Mouse (Mus musculus): Measurements from ENCODE around the gene Btbd2.

The Btbd2 gene

DNA sequence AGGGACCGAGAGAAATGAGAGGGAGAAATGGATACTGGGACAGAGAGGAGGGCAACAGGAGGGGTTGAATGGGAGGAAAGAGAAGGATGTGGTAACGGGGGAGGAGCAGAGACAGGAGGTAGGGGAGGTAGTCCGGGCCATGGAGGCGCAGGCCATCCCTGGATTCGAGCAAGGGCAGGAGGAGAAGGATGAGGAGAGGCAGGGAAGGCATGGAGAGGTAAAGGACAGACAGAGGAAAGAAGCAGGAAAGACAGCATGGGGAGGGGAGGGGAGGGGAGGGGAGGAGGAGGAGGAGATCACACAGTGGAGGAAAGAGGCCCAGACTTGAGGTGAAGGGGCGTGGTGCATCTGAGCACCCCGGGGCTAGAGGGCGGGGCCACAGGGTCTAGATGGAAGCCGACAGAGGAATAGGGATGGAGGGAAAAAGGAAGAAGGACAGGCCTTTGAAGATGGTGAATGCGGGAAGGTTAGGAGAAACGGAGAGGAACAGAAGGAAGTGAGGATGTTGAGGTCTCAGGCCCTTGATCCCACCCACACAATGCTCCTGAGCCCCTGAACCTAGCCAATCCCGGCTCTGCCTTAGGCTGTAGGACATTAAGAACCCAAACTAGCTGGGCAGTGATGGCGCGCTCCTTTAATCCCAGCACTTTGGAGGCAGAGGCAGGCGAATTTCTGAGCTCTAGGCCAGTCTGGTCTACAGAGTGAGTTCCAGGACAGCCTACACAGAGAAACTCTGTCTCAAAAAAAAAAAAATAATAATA lies at the start of gene Btbd2:
Btbd2 (minus strand) TSS at position 209 of the 761 bp plus-strand sequence.
- peak in 1 of 2 experiments; percentile 70 for DNase-seq

DNA sequence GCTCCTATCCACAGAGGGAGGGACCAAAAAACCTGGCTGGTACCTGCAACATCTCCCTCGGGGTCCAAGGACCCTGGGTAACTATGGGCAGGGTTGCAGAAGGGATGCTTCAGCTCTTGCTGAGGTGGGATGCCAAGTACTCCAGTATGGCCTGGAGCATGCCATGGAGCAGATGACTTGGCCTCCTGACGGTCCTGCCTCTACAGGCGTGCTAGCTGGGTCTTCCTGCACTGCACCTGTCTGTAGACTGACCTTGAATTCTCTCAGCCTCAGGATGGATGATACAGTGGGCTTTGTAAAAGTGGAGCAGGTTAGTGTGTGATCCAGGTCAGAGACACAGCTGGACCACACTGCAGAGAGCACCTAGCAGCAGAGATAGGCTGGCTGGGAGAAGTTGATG lies 48.6 kb upstream of the Btbd2 start:
- DNase-seq, result no peak

DNA sequence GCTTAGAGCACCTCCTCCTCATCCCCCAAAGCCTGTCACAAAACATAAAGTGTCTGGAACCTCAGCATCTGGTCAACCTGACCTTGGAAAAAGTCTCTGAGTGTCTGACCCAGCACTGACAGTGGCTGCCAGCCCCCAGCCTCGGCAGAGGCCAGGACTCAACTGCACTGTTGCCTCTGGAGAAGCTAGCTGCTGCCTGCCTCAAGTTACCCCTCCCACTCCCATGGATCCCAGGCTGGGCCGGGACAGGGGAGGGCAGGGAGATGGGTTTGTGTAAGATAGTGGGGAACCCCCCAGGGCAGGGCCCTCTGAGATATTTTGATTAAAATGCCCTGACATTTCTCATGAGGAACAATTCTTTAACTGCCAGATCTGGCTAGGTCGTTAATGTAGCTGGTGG lies 48.2 kb upstream of the Btbd2 start:
- no peak for DNase-seq

DNA sequence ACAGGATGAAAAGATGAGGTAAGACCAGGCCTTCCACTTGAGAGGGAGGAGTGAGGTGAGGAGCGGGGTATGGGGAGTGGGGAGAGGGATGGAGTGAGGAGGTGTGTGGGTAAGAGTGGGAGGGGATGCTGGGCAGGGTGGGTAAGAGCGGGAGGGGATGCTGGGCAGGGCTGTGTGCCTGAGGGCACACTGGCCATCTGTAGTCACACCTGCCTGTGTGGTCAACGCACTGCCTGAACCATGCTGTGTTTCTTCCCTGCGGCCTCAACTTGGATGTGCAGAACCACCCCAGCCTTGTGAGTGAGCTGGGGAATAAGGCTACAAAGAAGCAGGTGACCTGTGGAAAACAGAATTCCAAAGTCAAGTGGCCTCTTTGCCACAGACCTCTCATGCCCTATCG lies 47.5 kb upstream of the Btbd2 start:
- no peak for DNase-seq

DNA sequence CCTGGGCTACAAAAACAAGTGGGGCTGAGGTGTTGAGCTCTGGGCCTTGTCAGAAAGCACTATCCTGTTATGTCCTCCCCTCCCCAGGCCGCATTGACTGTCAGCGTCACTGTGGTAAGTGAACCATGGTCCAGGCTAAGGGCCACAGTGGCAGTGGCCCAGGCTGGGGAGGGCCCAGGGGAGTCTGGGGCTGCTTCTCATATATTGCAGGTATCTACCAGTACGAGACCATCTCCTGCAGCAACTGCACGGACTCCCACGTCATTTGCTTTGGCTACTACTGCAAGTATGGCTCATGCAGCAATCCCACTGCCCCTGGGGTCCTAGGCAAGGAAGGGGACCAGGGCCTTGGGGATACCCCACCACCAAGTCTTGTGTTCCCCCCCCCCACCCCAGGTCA lies 46.8 kb upstream of the Btbd2 start:
- no peak for DNase-seq

DNA sequence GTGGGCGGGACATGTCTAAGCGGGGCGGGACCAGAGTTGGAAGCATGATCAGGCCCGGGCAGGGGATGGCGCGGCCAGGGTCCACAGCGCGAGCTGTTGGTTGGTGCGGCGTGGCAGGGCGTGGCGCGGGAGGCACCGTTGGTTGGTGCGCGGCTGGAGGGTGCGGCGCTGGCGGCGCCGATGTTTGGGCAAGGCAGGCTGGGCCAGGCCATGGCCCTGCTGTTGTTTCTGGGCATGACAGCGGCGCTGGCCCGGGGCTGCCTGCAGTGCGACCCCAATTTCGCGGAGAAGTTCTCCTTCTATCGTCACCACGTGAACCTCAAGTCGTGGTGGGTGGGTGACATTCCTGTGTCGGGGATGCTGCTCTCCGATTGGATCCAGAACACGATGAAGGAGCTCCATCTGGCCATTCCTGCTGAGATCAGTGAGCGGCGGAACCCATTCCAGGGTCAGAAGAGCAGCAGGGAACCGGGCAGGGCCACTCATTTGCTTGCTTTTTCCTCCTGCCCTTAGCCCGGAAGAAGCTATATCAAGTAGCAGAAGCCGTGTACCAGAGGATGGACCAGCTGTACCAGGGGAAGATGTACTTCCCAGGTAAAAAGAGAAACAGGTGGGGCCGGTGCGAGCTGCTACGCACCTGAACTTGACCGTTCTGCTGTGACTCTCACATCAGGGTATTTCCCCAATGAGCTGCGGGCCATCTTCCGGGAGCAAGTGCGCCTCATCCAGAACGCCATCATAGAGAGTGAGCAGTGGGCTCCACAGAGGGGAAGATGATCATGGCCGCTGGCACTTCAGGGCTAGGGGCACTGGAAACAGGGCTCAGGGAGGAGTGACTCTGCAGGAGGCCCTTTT lies 45.9 kb upstream of the Btbd2 start:
- DNase-seq, result peak; percentile 97 to 98

DNA sequence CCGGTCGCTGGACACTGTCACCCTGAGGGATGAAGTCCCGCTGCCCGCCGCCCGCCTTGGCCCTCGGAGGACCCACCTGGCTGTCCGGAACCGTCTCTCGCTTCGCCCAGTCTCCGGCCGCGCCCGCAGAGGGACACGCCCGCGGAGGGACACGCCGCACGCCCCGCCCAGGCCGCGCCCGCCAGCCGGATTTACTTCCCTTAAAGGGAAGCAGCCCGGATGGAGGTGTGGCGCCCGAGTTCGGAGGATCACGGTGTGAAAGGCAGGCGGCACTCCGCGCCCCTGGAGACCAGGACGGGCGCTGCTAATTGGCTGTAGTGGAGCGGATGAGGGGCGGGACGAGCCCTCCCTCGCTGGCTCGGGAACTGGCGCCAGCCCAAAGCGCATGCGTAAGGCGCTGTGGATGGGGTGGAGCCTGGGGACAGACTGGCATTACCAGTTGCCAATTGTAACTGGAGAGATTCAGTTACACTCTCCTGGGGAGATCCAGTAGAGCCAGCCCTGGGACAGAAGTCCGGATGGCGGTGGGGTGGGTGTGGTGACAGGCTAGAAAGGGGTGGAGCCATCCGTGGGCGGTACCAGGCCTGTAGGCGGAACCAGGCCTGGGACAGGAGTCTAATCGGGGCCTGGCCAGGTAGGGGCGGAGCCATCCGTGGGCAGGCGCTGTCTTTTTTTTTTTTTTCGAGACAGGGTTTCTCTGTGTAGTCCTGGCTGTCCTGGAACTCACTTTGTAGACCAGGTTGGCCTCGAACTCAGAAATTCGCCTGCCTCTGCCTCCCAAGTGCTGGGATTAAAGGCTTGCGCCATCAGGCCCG lies 45.1 kb upstream of the Btbd2 start, which contains the start of the genes Mob3a and Izumo4:
Mob3a (minus strand) TSS at position 257 of the 815 bp plus-strand sequence.
Izumo4 (plus strand) TSS at position 464 of the 815 bp plus-strand sequence.
- peak; percentile 98 to 100 for DNase-seq

DNA sequence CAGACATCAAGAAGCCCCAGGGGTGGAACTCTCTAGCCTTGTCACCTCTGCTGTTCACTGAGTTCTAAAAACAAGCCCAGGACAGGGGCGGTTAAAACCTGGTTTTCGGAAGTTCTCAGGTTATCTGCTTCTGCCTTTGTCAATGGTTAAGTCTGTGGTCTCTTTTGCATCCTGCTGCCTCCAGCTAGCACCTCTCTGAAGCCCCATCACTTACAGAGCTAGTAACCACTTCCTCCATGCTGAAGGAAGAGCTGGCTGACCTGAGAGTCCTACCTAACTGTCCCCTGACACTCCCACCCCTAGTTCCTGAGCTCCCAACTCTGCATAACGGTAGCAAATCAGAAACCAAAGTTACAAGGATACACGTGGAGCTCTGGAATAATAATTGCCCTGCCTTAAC lies 43.9 kb upstream of the Btbd2 start:
- DNase-seq, result no peak

DNA sequence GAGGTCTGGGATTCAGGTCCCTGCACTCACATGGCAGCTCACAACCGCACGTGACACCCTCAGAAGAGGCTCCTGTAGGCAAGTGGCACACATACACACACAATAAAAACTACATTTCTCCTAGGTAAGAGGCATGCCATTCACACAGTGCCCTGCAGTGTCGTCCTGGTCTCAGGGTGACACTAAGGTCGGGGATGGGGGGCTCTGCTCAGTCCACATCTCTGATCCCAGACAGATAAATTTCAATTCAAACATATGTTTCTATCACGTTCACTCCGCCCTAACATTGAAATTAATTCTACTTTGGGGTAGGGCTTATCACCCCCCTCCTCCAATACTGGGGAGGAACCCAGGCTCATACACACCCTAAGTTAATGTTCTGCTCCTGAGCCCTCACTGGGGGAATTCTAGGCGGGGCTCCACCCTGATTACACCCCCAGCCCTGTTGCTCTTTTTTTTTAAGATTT lies 43.2 kb upstream of the Btbd2 start:
- no peak for DNase-seq

DNA sequence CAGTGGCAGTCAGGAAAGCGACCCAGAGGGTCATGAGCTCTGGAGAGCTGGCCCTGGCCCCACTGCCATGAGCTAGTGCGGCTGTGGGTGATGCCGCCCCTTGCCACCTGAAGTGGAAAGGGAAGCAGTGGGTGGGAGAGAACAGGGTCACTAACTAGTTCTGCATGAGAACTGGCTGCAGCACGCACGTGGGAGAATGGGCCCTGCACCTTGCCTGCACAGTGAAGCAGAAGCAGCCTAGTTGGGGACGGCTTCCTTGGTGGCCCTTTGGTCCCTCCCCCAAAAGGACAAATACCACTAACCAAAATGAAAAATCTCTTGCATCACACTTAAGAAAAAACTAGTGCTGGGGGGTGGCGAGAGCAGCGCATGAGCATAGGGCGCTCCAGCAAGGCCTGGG lies 41.7 kb upstream of the Btbd2 start:
- no peak for DNase-seq

DNA sequence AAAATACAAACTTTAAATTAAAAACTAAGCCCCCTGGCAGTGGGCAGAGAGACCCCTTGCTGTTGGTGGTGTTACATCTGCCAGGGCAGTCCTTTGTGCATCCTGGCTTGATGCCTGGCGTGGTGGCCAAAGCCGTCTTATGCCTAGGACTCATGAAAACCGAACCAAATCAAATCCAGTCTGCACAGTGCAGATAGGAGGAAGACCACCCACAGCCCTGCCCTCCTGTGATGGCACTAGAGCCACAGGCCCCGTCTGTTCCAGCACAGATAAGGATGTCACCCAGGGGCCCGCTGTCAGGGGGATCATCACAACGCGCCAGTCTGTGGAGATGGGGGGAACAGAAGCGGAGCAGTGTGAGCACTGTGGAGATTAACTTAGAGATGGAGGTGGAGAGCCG lies 40.9 kb upstream of the Btbd2 start:
- DNase-seq, result no peak

DNA sequence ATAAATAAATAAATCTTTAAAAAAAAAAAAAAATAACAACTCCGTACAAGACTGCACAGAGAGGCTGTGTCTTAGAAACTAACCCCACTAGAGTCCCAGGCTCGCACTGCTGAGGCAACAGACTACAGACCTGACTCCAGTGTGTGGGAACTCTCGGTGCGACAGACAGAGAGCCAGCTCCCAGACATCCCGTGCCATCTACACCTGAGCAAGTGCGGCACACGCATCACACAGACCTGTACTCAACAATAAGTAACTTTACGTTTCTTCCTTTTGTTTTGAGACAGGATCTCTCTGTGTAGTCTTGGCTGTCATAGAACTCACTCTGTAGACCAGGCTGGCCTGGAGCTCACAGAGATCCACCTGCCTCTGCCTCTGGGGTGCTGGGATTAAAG lies 40.5 kb upstream of the Btbd2 start:
- no peak for DNase-seq

DNA sequence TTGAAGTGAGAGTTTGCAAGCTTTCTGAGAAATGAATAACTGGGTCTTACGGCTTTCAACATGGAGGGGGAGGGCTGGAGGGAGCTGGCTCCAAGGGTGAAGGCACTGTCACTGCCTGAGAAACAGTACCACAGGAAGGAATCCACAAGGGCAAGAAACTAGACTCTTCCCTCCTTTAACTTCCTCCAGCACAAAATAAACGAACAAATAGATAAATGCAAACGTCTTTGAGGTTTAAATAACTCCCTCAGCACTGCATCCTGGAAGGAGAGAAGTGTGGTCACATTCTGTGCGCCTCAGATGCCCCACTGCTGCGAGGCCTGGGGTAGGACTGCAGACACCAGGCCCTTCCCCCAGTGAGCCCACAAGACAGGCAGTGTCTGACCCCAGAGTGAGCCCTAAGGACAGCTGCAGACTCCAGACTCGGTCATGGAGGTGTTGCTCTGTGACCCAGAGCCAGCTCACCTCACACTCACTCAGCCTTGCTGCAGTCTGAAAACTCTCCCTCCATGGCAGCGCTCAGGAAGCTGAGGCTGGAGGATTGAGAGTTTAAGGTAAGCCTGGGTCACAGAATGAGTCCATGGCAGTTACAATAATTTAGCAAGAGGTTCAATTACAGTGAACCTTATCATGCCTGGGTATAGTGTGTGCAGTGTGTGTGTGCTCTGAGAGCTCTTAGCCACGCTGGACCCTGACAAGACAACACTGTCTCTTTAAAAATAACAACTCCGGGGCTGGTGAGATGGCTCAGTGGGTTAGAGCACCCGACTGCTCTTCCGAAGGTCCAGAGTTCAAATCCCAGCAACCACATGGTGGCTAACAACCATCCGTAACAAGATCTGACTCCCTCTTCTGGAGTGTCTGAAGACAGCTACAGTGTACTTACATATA lies 39.9 kb upstream of the Btbd2 start:
- DNase-seq, result no peak

DNA sequence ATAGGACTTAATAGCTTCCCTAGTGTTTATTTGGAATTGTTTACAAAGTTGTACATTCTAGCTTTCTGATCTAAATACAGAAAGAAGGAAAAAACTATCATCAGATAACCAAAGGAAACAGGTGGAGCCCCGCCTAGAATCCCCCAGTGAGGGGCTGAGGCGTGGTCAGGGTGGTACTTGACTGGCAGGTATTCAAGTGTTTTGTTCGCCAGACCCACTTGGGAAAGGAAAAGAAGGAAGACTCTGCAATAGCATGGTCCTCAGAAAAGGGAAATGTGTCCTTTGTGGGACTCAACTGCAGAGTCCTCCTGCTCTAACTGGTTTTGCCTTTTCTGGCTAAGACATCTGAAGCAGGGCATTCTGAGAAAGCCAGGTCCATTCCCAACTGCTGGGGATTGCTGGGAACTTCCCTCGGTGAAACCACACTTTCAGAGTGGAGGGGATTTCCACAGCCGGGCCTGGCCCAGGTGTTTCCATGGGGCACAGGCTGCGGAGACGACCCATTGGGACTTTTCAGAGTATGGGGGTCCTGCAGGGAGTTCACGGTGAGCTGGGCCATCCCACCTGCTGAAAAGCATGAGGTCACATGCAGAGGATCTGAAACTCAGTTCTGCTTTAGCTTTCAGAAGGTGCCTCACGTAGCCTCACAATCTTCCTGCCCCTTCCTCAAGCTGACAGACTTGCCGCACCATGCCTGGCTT lies 39.1 kb upstream of the Btbd2 start:
- no peak for DNase-seq

DNA sequence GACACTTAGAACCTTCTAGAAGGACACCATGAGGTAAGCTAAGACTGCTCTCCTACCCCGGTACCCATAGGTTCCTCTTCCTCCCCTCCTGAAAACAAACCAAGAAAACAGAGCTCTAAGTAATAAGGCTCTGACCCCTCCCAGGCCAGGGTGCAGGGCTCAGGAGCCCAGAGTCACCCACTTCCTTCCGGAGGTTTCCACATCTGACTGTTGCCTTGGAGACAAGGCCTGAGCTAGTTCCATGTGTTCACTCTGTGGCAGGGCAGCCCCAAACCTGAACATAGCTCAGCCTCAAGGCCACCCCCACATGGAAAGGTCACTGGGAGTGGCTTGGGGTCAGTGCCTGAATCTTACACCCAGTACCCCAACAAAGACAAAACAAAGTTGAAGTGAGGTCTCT lies 38.3 kb upstream of the Btbd2 start:
- peak; percentile 63 to 70 for DNase-seq

DNA sequence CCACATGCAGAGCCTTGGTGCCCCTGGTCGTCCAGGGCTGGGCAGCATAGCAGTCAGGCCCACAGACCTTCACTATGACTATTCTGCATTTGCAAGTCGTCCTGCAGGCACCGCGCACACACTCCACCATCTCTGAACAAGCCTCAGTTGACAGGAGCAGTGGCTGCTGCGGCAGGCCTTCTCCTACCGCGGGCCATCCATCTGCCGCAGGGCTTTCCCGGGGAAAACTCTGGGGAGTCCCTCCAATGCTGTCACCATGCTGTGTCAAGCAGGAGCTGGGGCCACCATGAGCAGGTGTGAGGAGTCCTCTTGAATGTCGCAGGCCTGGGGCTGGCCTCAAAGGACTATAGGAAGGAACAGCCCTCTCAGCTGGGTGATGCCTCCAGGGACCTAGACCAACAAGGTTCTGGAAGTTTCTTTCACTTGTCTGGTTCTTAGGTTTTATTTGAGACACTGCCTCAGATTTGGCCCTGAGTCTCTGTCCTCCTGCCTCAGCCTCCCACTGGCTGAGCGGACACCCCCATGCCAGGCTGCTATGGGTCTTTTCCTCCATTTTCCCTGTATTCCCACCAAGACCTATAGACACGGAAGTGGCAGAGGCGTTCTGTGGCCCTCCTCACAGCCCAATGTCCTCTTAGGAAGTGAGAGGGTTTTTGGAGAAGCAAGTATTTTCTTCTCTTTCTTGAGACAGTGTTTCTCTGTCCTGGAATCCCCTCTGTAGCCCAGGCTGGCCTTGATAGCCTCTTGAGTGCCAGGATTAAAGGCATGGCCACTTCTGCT lies 37.5 kb upstream of the Btbd2 start:
- DNase-seq, result no peak

DNA sequence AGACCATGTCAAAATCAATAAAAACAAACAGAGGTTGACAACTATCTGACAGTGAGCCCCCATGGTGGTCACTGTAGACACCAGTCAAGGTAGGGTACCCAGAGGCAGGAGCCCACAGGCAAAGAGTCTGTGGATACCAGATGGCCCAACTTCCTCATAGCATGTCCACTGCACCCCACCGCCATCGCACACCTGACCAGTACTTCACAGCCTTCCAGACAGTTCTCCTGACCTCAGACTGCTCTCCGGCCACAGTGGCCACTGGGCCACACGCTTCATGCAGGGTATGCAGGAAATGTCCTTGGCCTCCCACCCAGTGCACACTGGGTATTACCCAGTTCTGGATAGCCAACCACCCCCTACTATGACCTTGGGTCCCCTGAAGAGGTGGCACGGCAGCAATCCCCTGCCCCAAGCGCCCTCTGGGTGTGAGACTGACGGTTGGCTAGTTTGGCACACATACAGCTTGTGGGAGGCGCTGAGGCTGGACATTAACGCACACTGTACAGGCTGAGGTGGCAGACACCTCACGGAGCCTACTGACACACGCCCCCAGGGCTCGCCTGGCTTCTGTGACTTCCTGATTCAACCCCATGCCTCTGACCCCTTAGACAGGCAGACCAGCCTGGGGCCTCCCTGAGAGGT lies 36.7 kb upstream of the Btbd2 start:
- peak in 1 of 2 experiments; percentile 60 for DNase-seq

DNA sequence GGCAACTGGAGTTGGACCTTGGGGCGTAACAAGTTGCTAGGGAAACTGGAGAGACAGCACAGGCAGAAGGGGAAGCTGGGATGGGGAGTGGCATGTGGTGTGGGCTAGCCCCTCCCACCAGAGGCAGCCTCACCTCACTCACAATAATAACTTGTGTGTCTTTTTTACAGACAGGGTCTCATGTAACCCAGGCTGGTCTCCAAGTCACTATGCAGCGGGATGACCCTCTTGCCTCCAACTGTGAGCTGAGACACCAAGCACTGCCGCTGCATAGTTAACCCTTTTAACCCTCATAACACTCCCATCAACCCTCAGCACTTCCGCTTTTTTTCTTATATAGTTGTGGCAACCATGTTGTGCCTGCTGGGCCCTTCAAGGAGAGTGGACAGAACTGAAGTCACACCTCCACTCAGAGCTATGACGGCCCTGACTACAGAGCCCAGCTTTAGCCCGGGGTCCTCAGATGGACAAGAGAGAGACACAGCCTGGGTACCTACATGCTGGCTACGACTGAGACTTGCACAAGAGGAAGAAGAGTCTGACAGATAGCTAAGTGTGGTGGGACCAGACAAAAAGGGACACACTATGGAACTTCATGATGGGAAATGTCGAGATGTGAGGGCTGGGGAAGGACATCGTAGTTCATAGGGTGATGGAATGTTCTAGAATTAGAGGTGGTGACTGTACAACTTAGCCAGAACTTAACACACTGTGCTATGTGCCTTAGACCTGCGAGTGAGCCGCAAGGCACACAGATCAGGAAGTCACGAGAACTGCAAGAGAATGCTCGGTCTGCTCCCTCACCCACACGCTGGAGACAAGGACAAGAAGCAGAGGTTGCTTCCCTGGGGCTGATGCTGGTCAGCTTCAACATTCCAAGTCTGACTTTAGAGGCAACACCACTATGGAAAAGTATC lies 35.6 kb upstream of the Btbd2 start:
- DNase-seq, result no peak

DNA sequence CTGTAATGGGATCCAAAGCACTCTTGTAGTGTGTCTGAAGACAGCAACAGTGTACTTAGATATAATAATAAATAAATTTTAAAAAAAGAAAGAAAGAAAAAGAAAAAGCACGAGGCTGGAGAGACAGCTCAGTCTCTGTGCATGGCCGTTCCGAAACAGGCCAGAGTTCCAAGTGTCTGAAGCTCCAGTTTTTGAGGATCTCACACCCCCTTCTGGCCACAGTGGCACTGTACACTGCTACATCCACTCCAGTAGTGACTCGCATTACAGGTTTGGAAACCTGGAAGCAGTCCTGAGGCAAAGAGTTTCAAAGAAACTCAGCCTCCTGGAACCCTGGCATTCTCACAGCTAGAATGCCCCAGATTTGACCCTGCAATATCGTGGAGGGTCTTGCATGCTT lies 31.0 kb upstream of the Btbd2 start:
- DNase-seq, result peak; percentile 88

Data from kidney, postnatal 36 days (tissue).